Mouse (Mus musculus): ENCODE results near the gene Syp. TPM values are rescaled to one million over a fixed set of nuclear protein-coding genes. Genes with fewer than 3 reads are reported as not detected.

The Syp gene
- total RNA-seq, 2 experiments from 2014 or later: 573 to 717 TPM

GRCm38 (mm10) chrX:7661086-7661485 lies 22.8 kb downstream of the Syp start:
- intact Hi-C loops (cut with DNase I): no loop called here
- no peak for DNase-seq

DNA sequence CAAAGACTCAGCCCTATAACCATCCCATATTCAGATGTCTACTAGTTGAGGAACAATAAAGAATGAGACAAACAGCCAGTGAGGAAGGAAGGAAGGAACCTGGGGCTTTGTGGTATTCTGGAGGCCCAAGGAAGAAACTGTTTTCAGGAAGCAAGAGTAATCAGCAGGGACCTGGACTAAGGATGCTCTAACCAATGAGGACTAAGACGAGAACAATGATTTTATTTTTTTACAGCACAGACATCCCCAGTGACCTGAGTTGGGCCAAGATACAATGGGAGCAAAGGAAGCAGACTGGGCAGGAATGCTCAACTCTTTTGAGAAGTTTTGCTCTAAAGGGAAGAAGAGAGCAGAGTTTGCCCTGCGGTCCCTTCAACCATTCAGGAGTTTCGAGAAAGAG lies 24.7 kb downstream of the Syp start:
- intact Hi-C loops (cut with DNase I): no loop called here
- DNase-seq: no peak

DNA sequence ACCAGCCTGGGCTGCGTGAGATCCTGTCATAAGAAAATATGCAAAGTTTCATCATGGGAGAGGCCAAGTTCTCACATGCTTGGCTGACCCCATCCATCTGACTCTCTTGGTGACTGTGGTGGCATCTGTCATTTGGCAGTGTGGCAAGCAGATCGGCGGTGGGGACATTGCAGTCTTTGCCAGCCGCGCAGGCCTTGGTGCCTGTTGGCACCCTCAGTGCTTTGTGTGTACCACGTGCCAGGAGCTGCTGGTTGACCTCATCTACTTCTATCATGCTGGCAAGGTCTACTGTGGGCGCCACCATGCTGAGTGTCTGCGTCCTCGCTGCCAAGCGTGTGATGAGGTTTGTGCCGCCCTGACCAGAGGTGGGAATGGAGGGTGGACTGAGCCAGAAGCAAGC lies 26.5 kb downstream of the Syp start:
- peak; percentile 88 for DNase-seq
- intact Hi-C loops (cut with DNase I): no loop called here

DNA sequence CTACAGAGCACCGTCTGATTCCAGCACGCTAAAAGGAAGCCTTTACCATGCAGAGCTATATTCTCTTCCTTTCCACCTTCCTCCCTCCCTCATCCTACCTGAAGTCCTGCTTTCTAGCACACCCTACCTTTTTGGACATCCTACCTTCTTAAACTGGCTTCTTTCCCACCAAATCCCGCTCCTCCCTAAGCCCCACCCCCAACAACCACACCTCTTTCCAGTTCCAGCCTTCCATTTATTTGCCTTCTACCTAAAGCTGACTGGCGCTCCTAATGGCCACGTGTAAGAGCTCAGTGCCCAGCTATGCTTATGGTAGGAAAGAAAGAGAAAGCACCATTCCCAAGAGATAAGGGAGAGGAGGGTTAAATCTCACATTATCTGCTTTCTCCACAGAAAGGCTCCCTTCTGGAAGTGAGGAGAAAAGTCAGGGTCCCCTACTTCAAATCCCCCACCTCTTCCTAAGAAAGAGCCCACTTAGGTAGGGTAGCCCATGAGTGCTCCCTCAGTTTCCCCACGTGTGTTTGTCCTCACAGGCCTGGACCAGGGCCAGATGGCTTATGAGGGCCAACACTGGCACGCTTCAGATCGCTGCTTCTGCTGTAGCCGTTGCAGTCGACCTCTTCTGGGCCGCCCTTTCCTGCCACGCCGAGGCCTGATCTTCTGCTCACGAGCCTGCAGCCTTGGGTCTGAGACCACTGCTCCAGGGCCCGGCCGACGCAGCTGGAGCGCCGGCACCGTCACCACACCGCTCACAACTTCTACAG lies 27.6 kb downstream of the Syp start:
- no peak for DNase-seq
- intact Hi-C loops (cut with DNase I): no loop called here

DNA sequence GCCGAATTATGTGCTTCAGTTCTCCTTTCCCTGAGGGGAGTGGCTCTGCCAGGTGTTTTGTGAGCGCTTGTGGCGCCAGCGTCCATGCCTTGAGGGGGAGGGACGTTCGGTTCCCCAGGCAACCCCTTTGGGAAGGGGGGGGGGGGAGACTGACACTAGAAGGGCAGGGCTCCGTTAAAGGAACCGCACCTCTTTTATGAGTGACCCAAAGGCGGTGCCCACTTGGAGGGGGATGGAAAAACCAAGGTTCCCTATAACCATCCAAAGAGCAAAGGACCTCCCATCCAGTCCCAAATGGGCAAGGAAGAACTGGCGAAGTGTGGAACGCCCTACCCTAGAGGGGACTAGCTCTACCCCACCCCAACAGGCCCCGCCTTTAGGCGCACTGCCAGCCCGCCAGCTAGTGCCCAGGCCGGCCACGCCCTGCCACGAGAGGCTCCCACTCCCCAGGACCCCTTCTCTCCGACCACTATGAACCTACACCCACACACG lies 32.2 kb downstream of the Syp start:
- DNase-seq: peak; percentile 75
- intact Hi-C loops (cut with DNase I): no loop called here

DNA sequence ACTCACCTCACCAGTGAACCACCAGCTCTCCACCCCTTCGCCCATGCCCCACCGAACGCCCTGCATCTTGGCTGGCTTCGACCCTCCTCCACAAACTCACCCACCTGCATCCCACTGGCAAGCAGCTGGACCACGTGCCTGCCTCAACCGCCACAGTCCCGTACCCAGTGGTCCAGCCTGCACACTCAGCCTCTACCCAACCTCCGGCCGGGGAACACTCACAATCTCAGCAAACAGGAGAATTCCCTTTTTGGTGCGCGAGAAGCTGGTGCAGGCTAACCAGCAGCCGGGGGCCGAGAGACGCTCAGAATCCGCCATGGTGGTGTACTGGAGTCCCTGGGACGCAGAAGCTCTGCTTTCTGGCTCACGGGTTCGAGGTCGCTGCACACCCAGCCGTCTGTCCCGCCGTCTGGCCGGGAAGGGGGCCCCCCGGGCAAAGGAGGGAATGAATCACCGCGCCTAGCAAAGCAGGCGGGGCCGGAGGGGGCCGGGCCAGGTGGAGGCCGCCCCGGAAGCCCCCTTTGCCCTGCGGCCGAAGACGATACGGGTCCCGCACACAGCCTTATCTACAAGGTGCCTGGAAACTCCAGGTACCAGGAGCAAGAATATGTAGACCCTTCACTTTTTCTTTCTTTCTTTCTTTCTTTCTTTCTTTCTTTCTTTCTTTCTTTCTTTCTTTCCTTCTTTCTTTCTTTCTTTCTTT lies 32.8 kb downstream of the Syp start, which contains the start of gene Plp2:
Gene Plp2, minus strand, starts transcription at position 470 of the 703 bp plus-strand sequence.
- intact Hi-C loops (cut with DNase I): no loop called here
- peak; percentile 21 for DNase-seq

DNA sequence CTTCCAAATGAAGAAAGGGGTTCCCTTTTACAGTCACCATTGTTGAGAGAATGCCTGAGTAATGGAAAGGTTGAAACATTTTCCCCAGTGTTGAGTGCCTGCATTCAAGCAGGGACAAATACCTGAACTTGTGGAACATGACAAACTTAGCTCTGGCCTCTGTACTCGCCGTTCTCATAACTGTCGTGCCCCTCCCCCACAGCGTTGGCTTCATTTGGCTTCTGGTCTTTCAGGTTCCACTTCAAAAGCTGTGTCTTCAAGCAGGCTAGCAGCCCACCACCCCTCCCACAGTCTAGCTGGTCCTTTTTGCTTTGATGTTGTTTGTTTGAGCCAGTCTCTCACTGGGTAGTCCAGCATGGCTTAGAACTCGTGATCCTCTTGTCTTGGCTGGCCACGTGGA lies 34.5 kb downstream of the Syp start:
- intact Hi-C loops (cut with DNase I): no loop called here
- DNase-seq: no peak

GRCm38 (mm10) chrX:7673578-7674281 lies 35.5 kb downstream of the Syp start:
- DNase-seq: no peak
- intact Hi-C loops (cut with DNase I): no loop called here

DNA sequence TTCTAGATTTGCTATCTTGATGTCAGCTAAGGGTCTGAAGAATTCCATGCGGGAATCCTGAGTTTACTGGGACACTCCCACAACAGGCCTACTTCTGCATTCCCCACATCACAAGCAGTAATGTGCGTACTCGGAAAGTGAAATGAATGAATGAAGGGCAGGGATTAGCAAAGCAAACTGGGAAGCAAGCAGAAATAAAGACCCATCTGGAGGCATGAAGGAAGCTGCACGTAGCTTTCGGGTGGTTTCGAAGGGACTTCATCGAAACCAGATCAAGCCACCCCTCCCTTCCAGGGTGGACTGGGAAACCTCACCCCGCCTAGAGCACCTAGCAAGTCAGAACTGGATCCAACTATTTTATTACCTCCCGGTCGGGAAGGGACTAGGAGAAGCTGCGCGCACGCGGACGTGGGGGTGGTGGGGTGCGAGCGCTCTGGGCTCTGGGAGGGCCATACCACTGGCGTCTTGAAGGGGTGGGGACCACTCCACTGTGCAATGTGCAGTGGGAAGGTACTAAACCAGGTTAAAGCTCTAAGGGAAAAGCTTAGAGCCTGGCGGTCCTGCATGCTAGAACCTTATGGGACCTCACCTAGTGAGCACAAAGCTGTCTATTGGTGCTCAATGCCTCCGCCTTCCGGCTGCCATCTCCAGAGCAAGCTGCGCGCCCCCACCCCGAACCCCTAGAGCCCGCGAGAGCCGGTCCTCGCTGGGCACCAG lies 36.2 kb downstream of the Syp start:
- no peak for DNase-seq
- intact Hi-C loops (cut with DNase I): no loop called here

- intact Hi-C loops (cut with DNase I): no loop called here
- no peak for DNase-seq
These were observed 36.7 kb downstream of the Syp start for GRCm38 (mm10) chrX:7675001-7675380.

GRCm38 (mm10) chrX:7678986-7679385 lies 40.7 kb downstream of the Syp start:
- intact Hi-C loops (cut with DNase I): no loop called here
- no peak for DNase-seq

DNA sequence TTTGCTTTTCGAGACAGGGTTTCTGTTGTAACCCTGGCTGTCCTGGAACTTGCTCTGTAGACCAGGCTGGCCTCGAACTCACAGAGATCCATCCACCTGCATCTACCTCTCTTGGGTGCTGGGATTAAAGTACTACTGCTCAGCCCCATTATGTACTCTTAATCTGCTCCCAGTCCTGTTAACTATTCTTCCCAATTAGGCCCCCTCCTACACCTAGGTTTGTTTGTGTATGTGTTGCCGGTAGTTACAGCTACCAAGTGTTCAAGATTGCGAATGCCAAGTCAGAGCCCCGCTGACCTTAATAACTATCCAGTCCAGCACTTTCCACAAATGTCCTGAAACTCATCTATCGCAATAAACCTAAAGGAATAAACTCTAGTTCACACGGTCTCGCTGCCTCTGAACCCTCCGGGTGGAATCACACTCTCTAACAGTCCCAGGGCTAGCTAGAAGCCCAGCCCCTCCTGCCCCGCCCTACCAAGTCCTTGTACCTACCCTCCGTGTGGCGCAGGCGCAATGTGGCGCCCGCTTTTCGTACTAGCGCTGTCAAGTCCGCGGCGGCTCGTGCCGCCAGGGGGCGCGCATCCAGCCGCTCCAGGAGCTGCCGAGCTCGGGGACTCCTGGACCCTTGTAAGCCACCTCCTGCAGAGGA lies 41.3 kb downstream of the Syp start:
- intact Hi-C loops (cut with DNase I): no loop called here
- DNase-seq: peak; percentile 89

DNA sequence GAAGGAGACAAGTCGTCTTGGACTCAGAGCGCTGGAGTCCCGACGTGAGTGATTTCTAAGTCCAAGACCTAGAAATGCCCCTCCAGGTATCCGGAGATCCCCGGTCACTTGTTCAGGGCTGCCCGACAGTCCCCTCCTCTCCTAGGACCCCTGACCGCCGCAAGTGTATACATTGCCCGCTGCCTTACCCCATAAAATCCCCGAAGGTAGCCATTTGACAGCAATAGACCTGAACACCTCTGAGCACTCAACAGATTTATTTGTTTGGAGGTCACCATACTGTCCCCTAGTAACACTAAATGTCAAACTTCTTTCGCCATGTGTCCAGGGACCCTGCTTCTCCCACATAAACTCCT lies 41.8 kb downstream of the Syp start:
- no peak for DNase-seq
- intact Hi-C loops (cut with DNase I): no loop called here

DNA sequence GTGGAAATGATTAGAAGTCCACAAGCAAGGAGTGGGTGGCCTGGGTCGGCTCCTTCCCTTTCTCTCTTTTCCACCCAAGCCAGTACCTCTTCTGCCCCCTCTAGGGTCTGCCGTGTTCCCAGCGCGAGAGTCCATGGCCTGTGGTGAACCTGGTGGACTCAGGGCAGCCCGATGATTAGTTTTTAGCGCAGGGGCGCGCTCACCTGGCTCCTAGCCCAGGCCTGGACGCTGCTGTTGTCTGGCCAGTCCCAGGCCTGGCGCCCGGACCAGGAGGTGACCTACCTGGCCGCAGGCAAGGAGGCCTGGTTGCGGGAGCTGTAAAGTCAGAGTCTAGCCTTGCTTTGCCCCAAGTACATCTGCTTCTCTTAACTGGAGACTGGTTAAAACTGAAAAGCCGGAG lies 42.6 kb downstream of the Syp start, which contains the start of gene Magix:
Gene Magix, minus strand, starts transcription at position 388 of the 400 bp plus-strand sequence.
- intact Hi-C loops (cut with DNase I): no loop called here
- no peak for DNase-seq

DNA sequence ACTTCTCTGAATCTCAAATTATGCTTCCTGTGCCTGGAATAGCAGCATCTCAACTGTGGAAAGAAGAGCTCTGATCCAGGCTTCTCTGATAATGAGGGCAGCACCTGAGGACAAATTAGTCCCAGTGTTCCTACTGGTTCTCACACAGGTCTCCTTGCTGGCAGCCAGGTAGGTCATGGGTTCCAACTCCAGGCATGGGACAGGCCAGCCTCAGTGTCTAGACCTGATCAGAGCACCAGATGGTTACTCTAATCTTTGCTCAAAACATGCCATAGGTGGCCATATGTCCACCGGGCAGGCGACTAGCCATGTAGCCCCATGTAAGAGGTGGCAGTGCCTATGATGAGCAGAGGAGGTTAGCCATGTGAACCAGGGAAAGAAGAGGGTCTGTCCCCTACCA lies 50.0 kb downstream of the Syp start:
- intact Hi-C loops (cut with DNase I): no loop called here
- DNase-seq: no peak

- no peak for DNase-seq
- intact Hi-C loops (cut with DNase I): no loop called here
These were observed 52.2 kb downstream of the Syp start for GRCm38 (mm10) chrX:7690486-7690885.

DNA sequence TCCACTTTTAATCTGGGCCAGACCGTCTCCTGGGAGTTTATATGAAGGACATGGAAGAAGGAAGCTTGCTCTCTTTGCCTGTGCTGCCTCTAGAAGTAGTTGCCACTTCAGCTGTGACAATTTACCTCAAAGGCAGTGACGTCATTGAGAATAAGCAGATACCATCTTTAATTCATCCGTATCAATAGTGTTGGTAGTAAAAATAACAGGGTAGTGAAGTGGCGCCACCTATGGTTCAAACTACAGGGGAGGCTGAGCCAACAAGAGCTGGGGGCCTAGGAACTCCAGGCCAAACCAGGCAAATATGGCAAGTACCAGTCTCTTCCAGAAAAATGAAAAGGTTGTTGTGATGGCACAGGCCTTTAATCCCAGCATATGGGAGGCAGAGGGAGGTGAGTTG lies 54.6 kb downstream of the Syp start:
- intact Hi-C loops (cut with DNase I): no loop called here
- DNase-seq: peak; percentile 14

DNA sequence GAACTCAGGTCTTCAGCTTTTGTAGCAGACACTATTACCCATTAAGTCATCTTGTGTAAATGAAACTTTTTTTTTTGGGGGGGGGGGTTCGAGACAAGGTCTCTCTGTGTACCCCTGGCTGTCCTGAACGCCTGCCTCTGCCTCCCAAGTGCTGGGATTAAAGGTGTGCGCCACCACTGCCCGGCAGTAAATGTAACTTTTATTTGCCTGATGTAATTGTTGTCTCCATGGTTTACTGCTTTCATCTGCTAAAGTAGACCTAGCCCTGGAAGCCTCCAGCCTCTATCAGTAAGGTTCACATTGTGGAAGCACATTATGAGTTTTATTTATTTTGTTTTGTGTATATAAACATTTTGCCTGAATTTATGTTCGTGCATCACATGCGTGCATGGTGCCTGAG lies 58.2 kb downstream of the Syp start:
- no peak for DNase-seq
- intact Hi-C loops (cut with DNase I): no loop called here

GRCm38 (mm10) chrX:7696954-7697381 lies 58.7 kb downstream of the Syp start, which contains the start of gene Gpkow:
Gene Gpkow, plus strand, starts transcription at chrX:7697131.
- intact Hi-C loops (cut with DNase I): no loop called here
- peak; percentile 77 for DNase-seq

Measured in left cerebral cortex, postnatal 4 days (tissue).